Mouse (Mus musculus) cerebellum, adult (tissue): ENCODE measurements around the gene Cdiptos.

Experiments used
- ATAC-seq: cut with Nextera tagmentation; 2 replicates; pipeline ENCODE4 v1.9.2; 2017; ENCODE audit warnings: mild to moderate bottlenecking, moderate library complexity, mixed read lengths; ENCODE audit not compliant: insufficient number of reproducible peaks, low FRiP score, low TSS enrichment

Cdiptos gene

GRCm38 (mm10) chr7:126981601-126982000, 5.7 kb upstream of the Cdiptos start:
- no peak for ATAC-seq

GRCm38 (mm10) chr7:126978841-126979240, 2.9 kb upstream of the Cdiptos start:
- no peak for ATAC-seq

GRCm38 (mm10) chr7:126976878-126977459, 1.1 kb upstream of the Cdiptos start:
- ATAC-seq = no peak

- no peak for ATAC-seq
These were observed 177 bp downstream of the Cdiptos start, which contains the start of gene Cdipt for GRCm38 (mm10) chr7:126975893-126975949. Cdipt (plus strand) TSS chr7:126975914.

- no peak for ATAC-seq
These were observed 405 bp downstream of the Cdiptos start for GRCm38 (mm10) chr7:126975493-126975892.

- no peak for ATAC-seq
These were observed 8.5 kb downstream of the Cdiptos start for GRCm38 (mm10) chr7:126967361-126967760.

- no peak for ATAC-seq
These were observed 10.3 kb downstream of the Cdiptos start for GRCm38 (mm10) chr7:126965568-126965967.

- ATAC-seq = no peak
These were observed 12.2 kb downstream of the Cdiptos start for GRCm38 (mm10) chr7:126963548-126964286.

- ATAC-seq = no peak
These were observed 13.9 kb downstream of the Cdiptos start for GRCm38 (mm10) chr7:126961965-126962364.

- ATAC-seq = no peak
These were observed 14.8 kb downstream of the Cdiptos start for GRCm38 (mm10) chr7:126961095-126961494.

- no peak for ATAC-seq
These were observed 16.1 kb downstream of the Cdiptos start for GRCm38 (mm10) chr7:126959780-126960179.

GRCm38 (mm10) chr7:126955125-126955524, 20.8 kb downstream of the Cdiptos start:
- ATAC-seq = no peak

GRCm38 (mm10) chr7:126952646-126953045, 23.3 kb downstream of the Cdiptos start:
- ATAC-seq = no peak

GRCm38 (mm10) chr7:126951741-126952140, 24.2 kb downstream of the Cdiptos start:
- no peak for ATAC-seq

GRCm38 (mm10) chr7:126950647-126951615, 25.0 kb downstream of the Cdiptos start:
- no peak for ATAC-seq

GRCm38 (mm10) chr7:126949793-126950646, 25.9 kb downstream of the Cdiptos start, which contains the start of gene Sez6l2:
Sez6l2 (plus strand) TSS chr7:126950563.
- peak; percentile 75 for ATAC-seq

GRCm38 (mm10) chr7:126949403-126949792, 26.5 kb downstream of the Cdiptos start, which contains the start of gene Asphd1:
Asphd1 (minus strand) TSS chr7:126949582.
- peak; percentile 5; the same call in 1 of the 2 replicates for ATAC-seq

GRCm38 (mm10) chr7:126948626-126949025, 27.3 kb downstream of the Cdiptos start:
- no peak for ATAC-seq

GRCm38 (mm10) chr7:126946530-126946929, 29.4 kb downstream of the Cdiptos start:
- ATAC-seq = no peak

GRCm38 (mm10) chr7:126941801-126942200, 34.1 kb downstream of the Cdiptos start:
- ATAC-seq = no peak
